Mouse (Mus musculus) midbrain, embryonic 12.5 days (tissue): ENCODE measurements at regions not wholly inside any gene's neighbourhood (a gene's known extent, or its start where the extent isn't known, plus 50 kb on each side); places are given as distances from the start of the nearest gene placed in this dataset.

ENCODE experiments used
- ATAC-seq: fragments of 200-750 bp; cut with Nextera tagmentation; 2 replicates; pipeline ENCODE4 v1.8.0; 2017; ENCODE audit warnings: low read depth, moderate TSS enrichment, moderate library complexity; ENCODE audit not compliant: low FRiP score
- H3K27ac ChIP-seq: fragments of 300-500 bp; sonication (generic); replicated peaks from 2 replicates; pipeline ENCODE4 v1.5.1; 2016; ENCODE audit warnings: mild to moderate bottlenecking
- H3K27me3 ChIP-seq: fragments of 300-500 bp; sonication (generic); 2 replicates; pipeline ENCODE4 v1.6.1; 2016; ENCODE audit warnings: mild to moderate bottlenecking
- H3K36me3 ChIP-seq: fragments of 300-500 bp; sonication (generic); 2 replicates; pipeline ENCODE4 v1.6.1; 2016
- H3K4me1 ChIP-seq: fragments of 300-500 bp; sonication (generic); 2 replicates; pipeline ENCODE4 v1.6.1; 2016
- H3K4me2 ChIP-seq: fragments of 300-500 bp; sonication (generic); replicated peaks from 2 replicates; pipeline ENCODE4 v1.6.1; 2016; ENCODE audit warnings: mild to moderate bottlenecking, moderate library complexity
- H3K4me3 ChIP-seq: fragments of 300-500 bp; sonication (generic); 2 replicates; pipeline ENCODE4 v1.5.1; 2016; ENCODE audit warnings: mild to moderate bottlenecking
- H3K9ac ChIP-seq: fragments of 300-500 bp; sonication (generic); replicated peaks from 2 replicates; pipeline ENCODE4 v1.6.1; 2016; ENCODE audit warnings: mild to moderate bottlenecking, moderate library complexity
- H3K9me3 ChIP-seq: fragments of 300-500 bp; sonication (generic); 2 replicates; pipeline ENCODE4 v1.6.1; 2016; ENCODE audit warnings: mild to moderate bottlenecking
- WGBS: fragments of 180-500 bp; shearing (Covaris S2); methylation state at CpG from one replicate; pipeline ENCODE4 v1.1.7; 2016; 5-methylcytosine and 5-hydroxymethylcytosine counted together

DNA sequence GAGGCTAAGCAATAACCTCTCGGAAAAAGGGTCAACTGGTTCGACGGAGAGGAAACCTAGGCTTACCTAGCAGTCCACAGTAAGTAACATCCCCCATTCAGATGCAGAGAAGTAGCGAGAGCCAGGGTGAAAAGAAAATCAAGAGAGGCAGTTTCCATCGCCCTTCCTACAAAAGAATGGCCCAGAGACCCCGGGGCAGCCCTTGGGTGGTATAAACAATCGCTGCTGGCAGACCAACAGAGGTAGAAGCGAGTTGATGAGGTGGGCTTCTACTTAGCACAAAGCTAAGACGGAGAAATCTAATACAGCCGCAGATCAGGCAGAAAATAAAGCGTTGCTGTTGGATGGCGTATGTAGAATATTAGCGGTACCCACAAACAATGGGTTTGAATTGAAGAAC is 57.8 kb upstream of the Arl15 start:
- Histone ChIP-seq H3K9me3 (no peaks in the 10 kb centered on the region; the same call in 1 of the 2 replicates), H3K27ac (no peak overlapping the region), H3K4me1 (peaks cover 23% of the 10 kb centered on the region), H3K4me2 (no peak overlapping the region), H3K9ac (no peak overlapping the region), H3K4me3 (no peak overlapping the region), H3K36me3 (no peaks in the 10 kb centered on the region), H3K27me3 (peaks cover 21% of the 10 kb centered on the region)
- WGBS = 76% methylated on average over 13 of the region's 13 CpGs
- no peak for ATAC-seq

DNA sequence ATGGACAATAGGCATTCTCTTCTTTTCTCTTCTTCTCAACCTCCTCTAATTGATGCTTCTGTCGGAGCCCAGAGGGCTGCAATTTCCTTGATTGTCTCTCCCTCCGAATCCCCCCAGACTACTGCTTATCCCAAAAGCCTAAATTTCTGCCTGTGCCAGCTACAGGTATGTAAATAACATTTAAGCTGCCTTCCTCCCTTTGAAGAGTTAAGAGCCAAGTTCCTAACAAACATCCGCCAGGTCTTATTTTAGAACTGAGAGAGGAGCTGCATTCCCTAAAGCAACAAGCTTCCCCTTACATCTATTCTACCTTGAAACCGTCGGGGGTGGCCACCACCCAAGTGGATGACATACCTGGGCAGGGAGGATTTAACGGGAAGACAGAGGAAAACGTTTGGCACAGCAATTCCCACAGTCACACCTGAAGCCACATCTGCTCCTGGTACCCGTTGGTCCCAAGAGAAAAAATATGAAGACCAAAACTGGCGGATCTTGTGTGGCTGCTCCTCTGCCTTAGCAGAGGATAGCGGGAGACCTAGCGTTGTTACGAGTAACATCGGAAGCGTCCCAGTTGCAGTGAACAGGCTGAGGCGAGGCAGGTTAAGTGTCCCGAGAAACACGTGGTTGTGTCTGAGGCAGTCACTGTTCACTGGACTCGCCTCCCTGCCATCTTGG is 58.6 kb upstream of the Arl15 start:
- no peaks in the 10 kb centered on the region; the same call in 1 of the 2 replicates for H3K9me3 ChIP-seq
- ATAC-seq = no peak
- peaks cover 23% of the 10 kb centered on the region for H3K27me3 ChIP-seq
- no peak overlapping the region for H3K27ac ChIP-seq
- H3K4me1 ChIP-seq = peaks cover 25% of the 10 kb centered on the region
- no peak overlapping the region for H3K9ac ChIP-seq
- H3K4me2 ChIP-seq = no peak overlapping the region
- WGBS = 47% methylated on average over 18 of the region's 18 CpGs
- H3K36me3 ChIP-seq = no peaks in the 10 kb centered on the region
- no peak overlapping the region for H3K4me3 ChIP-seq

DNA sequence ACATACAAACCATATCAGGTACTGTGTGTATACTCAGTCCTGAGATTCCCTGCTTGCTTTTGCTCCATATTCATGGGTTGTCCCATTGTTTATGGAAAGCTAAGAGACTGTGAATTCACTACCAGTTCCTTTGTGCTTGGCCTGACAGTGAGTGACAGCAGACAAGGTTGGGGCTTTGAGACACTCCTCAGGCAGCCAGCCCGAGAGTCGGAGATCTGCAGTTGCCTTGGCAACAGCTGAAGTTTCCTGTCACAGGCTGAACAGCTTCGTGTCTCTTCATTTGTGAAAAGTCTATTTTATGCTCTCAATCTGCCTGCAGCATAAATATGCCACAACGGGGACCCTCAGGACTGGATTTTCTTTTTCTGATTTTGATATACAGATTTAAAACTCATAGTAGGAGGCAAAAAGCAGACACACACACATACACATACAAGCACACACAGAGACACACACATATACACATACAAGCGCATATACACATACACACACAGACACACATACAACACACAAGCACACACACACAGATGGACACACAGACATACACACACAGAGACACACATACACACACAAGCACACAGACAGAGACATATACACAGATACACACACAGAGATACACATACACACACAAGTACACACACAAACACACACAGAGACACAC is 60.0 kb upstream of the Arl15 start:
- H3K27ac ChIP-seq = peak overlapping the region; percentile 71
- H3K4me2 ChIP-seq = peak overlapping the region; percentile 25
- no peaks in the 10 kb centered on the region; the same call in 1 of the 2 replicates for H3K9me3 ChIP-seq
- peak; percentile 97 for ATAC-seq
- H3K4me1 ChIP-seq = peaks cover 29% of the 10 kb centered on the region
- no peak overlapping the region for H3K4me3 ChIP-seq
- H3K36me3 ChIP-seq = no peaks in the 10 kb centered on the region
- peaks cover 20% of the 10 kb centered on the region for H3K27me3 ChIP-seq
- H3K9ac ChIP-seq = no peak overlapping the region; the same call in 1 of the 2 replicates
- 22% methylated on average over 5 of the region's 5 CpGs for WGBS

DNA sequence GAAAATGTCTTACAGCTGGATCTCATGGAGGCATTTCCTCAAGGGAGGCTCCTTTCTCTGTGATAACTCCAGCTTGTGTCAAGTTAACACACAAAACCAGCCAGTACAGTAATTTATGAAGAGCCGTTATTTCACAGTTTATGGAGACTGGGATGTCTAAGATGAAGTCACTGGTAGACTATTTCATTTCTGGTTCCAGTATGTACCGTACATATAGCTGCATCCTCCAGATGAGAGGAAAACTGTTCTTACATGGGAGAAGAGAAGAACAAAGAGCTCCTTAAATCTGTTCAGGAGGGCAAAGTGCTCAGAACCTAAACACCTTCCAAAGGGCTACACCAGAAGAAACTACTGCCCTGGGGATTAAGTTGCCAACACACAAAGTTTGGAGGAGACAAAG is 60.6 kb upstream of the Arl15 start:
- peaks cover 29% of the 10 kb centered on the region for H3K4me1 ChIP-seq

GRCm38 (mm10) chr13:113730776-113731400 is 63.4 kb upstream of the Arl15 start:
- 28% methylated on average over 8 of the region's 8 CpGs for WGBS
- Histone ChIP-seq H3K9ac (no peak overlapping the region), H3K36me3 (no peaks in the 10 kb centered on the region), H3K9me3 (no peaks in the 10 kb centered on the region), H3K27ac (no peak overlapping the region), H3K4me3 (no peak overlapping the region), H3K4me1 (peaks cover 29% of the 10 kb centered on the region), H3K4me2 (no peak overlapping the region), H3K27me3 (peaks cover 12% of the 10 kb centered on the region)
- ATAC-seq = no peak

More for the DNA sequence above, 60.6 kb upstream of the Arl15 start:
- 63% methylated on average over 2 of the region's 2 CpGs for WGBS
- H3K4me2 ChIP-seq = peak overlapping the region; percentile 25
- no peak overlapping the region for H3K4me3 ChIP-seq
- no peaks in the 10 kb centered on the region; the same call in 1 of the 2 replicates for H3K9me3 ChIP-seq
- no peak overlapping the region for H3K9ac ChIP-seq
- H3K36me3 ChIP-seq = no peaks in the 10 kb centered on the region
- no peak; the same call in 1 of the 2 replicates for ATAC-seq
- peaks cover 20% of the 10 kb centered on the region for H3K27me3 ChIP-seq
- peak overlapping the region; percentile 71 for H3K27ac ChIP-seq

DNA sequence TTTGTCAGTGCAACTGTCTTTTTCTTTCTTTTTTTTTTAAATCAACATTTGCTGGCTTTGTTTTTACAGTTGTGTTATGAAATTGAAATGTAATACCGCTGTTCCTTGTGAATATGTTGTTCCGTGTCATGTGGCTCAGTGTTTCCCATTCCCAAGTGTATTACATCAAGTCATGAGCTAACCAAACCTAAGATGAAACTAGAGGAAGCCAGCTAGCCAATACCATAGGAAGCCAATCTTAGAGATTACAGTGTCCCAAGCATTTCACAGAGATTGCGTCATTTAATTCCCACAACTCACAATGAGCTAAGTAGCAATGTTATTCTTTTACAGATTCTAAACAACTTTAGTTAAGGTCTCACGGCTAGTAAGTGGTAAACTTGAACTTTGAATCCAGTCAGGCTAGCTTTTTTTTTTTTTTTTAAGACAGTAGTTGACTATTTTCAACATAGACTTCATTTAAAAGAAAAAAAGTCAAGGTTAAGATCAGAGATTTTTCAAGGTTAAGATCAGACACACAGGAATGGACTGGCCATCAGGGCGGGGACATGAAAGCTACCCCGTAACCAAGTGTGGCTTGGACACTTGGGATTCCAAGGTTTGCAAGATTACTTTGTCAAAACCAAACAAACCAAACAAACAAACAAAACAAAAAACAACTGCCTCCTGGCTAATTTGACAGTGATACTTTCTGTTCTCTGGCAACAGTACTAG is 64.1 kb upstream of the Arl15 start:
- peaks cover 25% of the 10 kb centered on the region for H3K4me1 ChIP-seq
- H3K4me2 ChIP-seq = no peak overlapping the region
- no peak overlapping the region for H3K9ac ChIP-seq
- no peak overlapping the region for H3K4me3 ChIP-seq
- no peaks in the 10 kb centered on the region for H3K36me3 ChIP-seq
- ATAC-seq = no peak
- H3K9me3 ChIP-seq = no peaks in the 10 kb centered on the region
- 85% methylated on average over 6 of the region's 6 CpGs for WGBS
- H3K27ac ChIP-seq = no peak overlapping the region
- peaks cover 6% of the 10 kb centered on the region; the same call in 1 of the 2 replicates for H3K27me3 ChIP-seq

DNA sequence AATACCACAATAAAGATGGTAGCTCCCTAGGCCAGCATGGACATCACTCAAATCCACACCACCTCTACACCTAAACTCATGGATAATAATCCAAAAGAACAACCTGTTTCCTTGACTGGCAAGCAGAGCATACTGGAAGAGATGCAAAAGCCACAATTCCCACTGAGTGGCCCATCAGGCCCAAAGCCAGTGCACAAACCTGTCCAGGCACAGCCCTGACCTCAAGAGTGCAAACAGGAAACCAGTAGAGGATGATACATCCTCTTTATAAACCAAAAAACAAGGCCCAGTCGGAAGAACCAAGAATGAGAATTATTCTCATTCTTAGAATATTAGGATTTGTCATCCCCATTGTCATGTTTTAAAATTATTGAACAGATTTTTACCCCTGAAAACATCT is 64.7 kb upstream of the Arl15 start:
- WGBS = 79% methylated on average over 1 of the region's 1 CpGs
- peaks cover 6% of the 10 kb centered on the region; the same call in 1 of the 2 replicates for H3K27me3 ChIP-seq
- H3K27ac ChIP-seq = no peak overlapping the region
- H3K9ac ChIP-seq = no peak overlapping the region
- H3K9me3 ChIP-seq = no peaks in the 10 kb centered on the region
- ATAC-seq = no peak
- no peak overlapping the region for H3K4me2 ChIP-seq
- H3K4me3 ChIP-seq = no peak overlapping the region
- H3K36me3 ChIP-seq = no peaks in the 10 kb centered on the region
- peaks cover 19% of the 10 kb centered on the region for H3K4me1 ChIP-seq

DNA sequence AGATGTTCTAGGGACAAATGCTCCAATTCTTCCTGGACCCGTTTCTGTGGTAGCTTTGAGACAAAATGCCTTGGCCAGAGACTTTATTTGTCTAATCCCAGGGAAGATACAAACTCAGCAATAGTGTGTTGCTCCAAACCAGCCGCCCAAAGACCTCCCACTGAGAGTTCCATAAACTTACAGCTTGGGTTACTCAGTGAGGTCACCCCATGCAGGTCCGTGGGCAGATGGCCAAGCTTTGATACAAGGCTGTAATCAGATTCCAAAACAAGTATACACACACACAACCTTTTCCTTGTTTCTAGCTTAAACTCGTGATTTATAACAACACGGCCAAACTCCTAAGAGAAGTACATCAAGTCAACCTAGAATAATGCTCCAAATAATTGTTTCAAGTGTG is 64.6 kb upstream of the Hspb3 start:
- no peaks in the 10 kb centered on the region for H3K9me3 ChIP-seq
- H3K4me3 ChIP-seq = no peak overlapping the region
- H3K4me2 ChIP-seq = no peak overlapping the region
- H3K27me3 ChIP-seq = peaks cover 6% of the 10 kb centered on the region; the same call in 1 of the 2 replicates
- 52% methylated on average over 5 of the region's 5 CpGs for WGBS
- no peaks in the 10 kb centered on the region for H3K36me3 ChIP-seq
- H3K9ac ChIP-seq = no peak overlapping the region
- ATAC-seq = no peak
- H3K27ac ChIP-seq = no peak overlapping the region
- peaks cover 6% of the 10 kb centered on the region for H3K4me1 ChIP-seq

DNA sequence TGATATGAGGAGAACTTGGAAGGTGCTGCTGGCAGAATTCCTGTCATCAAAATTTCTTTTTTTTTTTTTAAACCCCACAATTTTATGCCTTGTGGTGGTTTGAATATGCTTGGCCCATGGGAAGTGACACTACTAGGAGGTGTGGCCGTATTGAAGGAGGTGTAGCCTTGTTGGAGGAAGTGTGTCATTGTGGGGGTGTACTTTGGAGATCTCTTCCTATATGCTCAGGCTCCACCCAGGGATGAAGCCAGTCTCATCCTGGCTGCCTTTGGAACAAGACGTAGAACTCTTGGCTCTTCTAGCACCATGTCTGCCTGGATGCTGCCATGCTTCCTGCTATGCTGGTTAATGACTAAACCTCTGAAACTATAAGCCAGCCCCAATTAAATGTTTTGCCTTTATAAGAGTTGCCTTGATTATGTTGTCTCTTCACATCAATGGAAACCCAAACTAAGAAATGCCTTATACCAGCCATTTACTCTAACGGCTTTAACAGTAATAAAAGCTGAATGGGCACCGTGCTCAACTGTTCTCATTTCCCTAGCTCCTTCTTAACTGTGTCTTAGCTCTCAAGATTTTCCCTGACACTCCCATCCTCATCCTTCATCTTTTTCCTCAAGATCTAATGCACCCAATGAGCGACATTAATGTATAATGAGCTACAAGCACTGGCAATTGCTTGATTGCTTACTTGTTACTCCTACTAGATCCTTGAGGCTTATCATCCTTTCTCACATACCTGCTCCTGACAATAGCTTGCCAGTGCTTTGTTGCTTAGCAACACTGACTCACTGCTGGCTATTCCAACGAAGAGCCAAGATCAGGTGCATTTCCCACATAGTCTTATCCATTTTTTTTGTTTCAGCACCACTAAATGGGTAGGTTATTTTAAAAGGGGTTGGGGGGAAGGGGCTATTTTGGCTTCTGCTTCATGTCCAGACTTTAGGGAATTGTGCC is 61.7 kb upstream of the Hspb3 start:
- Histone ChIP-seq H3K9ac (no peak overlapping the region), H3K4me3 (no peak overlapping the region), H3K36me3 (no peaks in the 10 kb centered on the region), H3K27ac (no peak overlapping the region), H3K4me2 (no peak overlapping the region), H3K4me1 (no peaks in the 10 kb centered on the region), H3K27me3 (no peaks in the 10 kb centered on the region; the same call in 1 of the 2 replicates), H3K9me3 (no peaks in the 10 kb centered on the region)
- no peak for ATAC-seq
- WGBS = 75% methylated on average over 6 of the region's 6 CpGs

GRCm38 (mm10) chr13:113715231-113715630 is 51.8 kb upstream of the Hspb3 start:
- no peak overlapping the region for H3K27ac ChIP-seq
- no peak for ATAC-seq
- WGBS = 83% methylated on average over 4 of the region's 4 CpGs

DNA sequence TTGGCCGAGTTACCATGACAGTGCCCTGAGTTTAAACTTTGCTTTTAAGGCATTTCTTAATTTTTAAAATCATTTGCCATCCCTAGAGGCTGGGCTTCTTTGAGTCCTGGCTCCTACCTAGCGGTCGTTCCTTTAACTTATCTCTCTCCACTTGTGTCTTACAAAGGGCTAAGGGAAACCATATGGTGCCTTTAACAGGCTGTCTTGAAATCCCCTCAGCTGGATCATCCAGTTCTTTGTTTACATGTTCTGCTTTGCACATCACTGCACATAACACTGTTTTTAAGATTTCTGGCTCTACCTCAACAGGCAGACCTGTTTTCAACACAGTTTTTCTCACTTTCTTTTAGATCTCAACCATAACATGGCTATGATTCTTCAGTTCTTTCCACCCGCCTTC is 50.4 kb upstream of the Hspb3 start:
- Histone ChIP-seq H3K4me2 (no peak overlapping the region), H3K27me3 (0 out of 2 replicates have a peak, but pooled peaks cover 7% of the 10 kb centered on the region), H3K9ac (no peak overlapping the region), H3K9me3 (peaks cover 4% of the 10 kb centered on the region), H3K27ac (no peak overlapping the region), H3K4me3 (no peak overlapping the region), H3K36me3 (no peaks in the 10 kb centered on the region), H3K4me1 (no peaks in the 10 kb centered on the region)
- WGBS = 62% methylated on average over 4 of the region's 4 CpGs
- no peak for ATAC-seq

More at GRCm38 (mm10) chr13:113715231-113715630, 51.8 kb upstream of the Hspb3 start:
- Histone ChIP-seq H3K27me3 (0 out of 2 replicates have a peak, but pooled peaks cover 4% of the 10 kb centered on the region), H3K9ac (no peak overlapping the region), H3K4me1 (no peaks in the 10 kb centered on the region), H3K9me3 (peaks cover 4% of the 10 kb centered on the region), H3K4me2 (no peak overlapping the region), H3K36me3 (no peaks in the 10 kb centered on the region), H3K4me3 (no peak overlapping the region)
